Mouse (Mus musculus) midbrain, embryonic 13.5 days (tissue): Measurements from ENCODE around the gene Cox5a. TPM values are rescaled to one million over a fixed set of nuclear protein-coding genes. Genes with fewer than 3 reads are reported as not detected.
A peak's percentile ranks its signal among the peaks of the same experiment; 100 is the strongest.

ENCODE experiments used
- ATAC-seq: fragments of 200-750 bp; cut with Nextera tagmentation; 2 replicates; pipeline ENCODE4 v1.8.0; 2017; ENCODE audit warnings: mild to moderate bottlenecking, moderate TSS enrichment, moderate library complexity
- H3K27ac ChIP-seq: fragments of 300-500 bp; sonication (generic); 2 replicates; pipeline ENCODE4 v1.5.1; 2015; ENCODE audit warnings: inconsistent platforms, mild to moderate bottlenecking, moderate library complexity
- H3K27me3 ChIP-seq: fragments of 300-500 bp; sonication (generic); 2 replicates; pipeline ENCODE4 v1.6.1; 2015; ENCODE audit warnings: mild to moderate bottlenecking, inconsistent platforms
- H3K36me3 ChIP-seq: fragments of 300-500 bp; sonication (generic); 2 replicates; pipeline ENCODE4 v1.6.1; 2015; ENCODE audit warnings: mild to moderate bottlenecking, inconsistent platforms
- H3K4me1 ChIP-seq: fragments of 300-500 bp; sonication (generic); replicated peaks from 2 replicates; pipeline ENCODE4 v1.6.1; 2015; ENCODE audit warnings: inconsistent platforms
- H3K4me2 ChIP-seq: fragments of 300-500 bp; sonication (generic); replicated peaks from 2 replicates; pipeline ENCODE4 v1.6.1; 2015; ENCODE audit warnings: moderate library complexity, mild to moderate bottlenecking, inconsistent platforms
- H3K4me3 ChIP-seq: fragments of 300-500 bp; sonication (generic); replicated peaks from 2 replicates; pipeline ENCODE4 v1.5.1; 2015; ENCODE audit warnings: mild to moderate bottlenecking, inconsistent platforms
- H3K9ac ChIP-seq: fragments of 300-500 bp; sonication (generic); replicated peaks from 2 replicates; pipeline ENCODE4 v1.6.1; 2015; ENCODE audit warnings: mild to moderate bottlenecking, inconsistent platforms
- H3K9me3 ChIP-seq: fragments of 300-500 bp; sonication (generic); 2 replicates; pipeline ENCODE4 v1.6.1; 2016; ENCODE audit warnings: mild to moderate bottlenecking, inconsistent platforms
- WGBS: fragments of 180-500 bp; shearing (Covaris S2); methylation state at CpG from one replicate; pipeline ENCODE4 v1.1.7; 2015; 5-methylcytosine and 5-hydroxymethylcytosine counted together
- polyA plus RNA-seq: library from polyadenylated mRNA; unstranded; fragments of >200 nt; fragmentation: Nextera tagmentation; extraction: Ambion mirVana; gene quantifications from 2 replicates; pipeline ENCODE4 v1.2.1, GENCODE M21; 2015

The Cox5a gene
- polyA plus RNA-seq, 1 experiment from 2014 or later, result 809 TPM

DNA sequence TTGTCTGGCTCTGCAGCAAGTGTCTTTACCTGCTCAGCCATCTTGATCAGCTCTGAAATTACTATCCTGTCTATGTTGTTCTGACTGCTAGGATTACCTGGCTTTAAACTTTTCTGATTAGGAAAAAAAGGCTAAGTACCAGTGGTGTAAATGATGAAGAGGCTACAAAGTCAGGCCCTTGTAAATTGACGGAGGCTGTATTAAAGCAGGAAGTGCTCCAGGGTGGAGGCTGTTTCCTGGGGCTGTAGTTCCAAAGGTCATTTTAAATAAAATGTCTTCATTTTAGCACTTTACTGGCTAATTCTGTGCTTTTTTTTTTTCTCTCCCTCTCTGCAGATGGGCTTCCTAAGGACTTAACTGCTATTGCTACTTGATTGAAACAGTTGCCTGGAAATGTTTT lies 10.9 kb downstream of the Cox5a start:
- peaks cover 10% of the 10 kb centered on the region for H3K4me1 ChIP-seq
- no peaks in the 10 kb centered on the region for H3K27me3 ChIP-seq
- WGBS, result 98% methylated on average over 1 of the region's 1 CpGs
- H3K9me3 ChIP-seq, result no peaks in the 10 kb centered on the region
- ATAC-seq, result no peak
- no peak overlapping the region for H3K27ac ChIP-seq
- H3K9ac ChIP-seq, result no peak overlapping the region
- H3K36me3 ChIP-seq, result peaks cover 50% of the 10 kb centered on the region
- no peak overlapping the region for H3K4me3 ChIP-seq
- H3K4me2 ChIP-seq, result no peak overlapping the region

DNA sequence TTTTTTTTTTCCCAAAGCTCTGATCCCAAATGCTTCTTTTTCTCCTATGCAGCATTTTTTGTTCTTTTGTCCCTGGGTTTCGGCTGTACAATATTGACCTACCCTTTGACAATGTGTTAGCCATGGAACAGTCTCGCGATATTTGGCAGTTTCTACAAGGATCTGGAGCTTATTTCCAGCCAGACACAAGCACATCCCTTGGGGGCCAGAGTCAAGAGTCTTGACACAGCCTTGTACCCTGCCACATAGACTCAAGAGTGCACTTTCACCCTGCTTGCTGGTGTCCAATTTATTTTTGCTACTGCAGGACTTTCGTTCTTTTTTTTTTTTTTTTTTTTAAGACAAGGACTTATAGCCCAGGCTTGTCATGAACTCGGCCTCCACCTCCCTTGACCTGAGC lies 15.3 kb downstream of the Cox5a start:
- Histone ChIP-seq H3K9me3 (no peaks in the 10 kb centered on the region), H3K4me3 (peak overlapping the region; percentile 72), H3K4me1 (peaks cover 21% of the 10 kb centered on the region), H3K36me3 (peaks cover 58% of the 10 kb centered on the region), H3K4me2 (peak overlapping the region; percentile 87), H3K27ac (no peak overlapping the region), H3K27me3 (no peaks in the 10 kb centered on the region), H3K9ac (no peak overlapping the region; the same call in 1 of the 2 replicates)
- no peak for ATAC-seq
- WGBS, result 90% methylated on average over 5 of the region's 5 CpGs

DNA sequence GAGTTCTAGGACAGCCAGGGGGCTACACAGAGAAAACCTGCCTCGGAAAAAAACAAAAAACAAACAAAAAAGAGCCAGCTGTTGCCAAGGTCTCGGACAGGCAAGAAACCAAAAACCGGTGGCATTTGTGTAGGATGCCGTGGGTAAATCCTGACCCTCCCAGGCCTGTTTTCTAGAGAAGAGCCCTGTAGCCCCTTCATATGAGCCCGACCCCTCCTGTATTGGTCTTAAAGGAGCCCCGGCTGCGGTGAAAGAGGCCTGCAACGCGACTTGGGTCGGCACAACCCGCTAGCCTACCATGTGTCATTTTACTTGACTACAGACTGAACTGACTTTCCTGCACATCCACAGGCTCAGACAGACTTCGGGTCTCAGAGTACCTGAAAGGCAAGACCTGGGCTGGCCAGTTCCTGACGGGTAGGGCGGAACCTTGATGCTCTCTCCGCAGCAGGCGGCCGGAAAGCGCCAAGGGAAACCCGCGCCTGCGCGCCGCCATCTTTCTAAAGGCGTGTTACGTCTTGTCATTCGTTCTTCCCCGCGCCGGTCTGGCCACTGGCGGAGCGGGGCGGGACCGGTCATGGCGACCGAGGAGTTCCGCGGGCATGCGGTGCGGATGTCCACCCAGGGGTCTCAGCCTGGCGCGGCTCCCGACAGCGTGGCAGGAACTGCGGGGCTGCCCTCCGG lies 16.1 kb downstream of the Cox5a start, which contains the start of gene Fam219b:
TSS of gene Fam219b (plus strand) at position 485 of the 684 bp plus-strand sequence.
- H3K4me3 ChIP-seq, result peak within 1 kb of the TSS; percentile 72
- H3K9ac ChIP-seq, result peak within 1 kb of the TSS; percentile 86
- H3K36me3 ChIP-seq, result peaks cover 58% of the 10 kb centered on the region
- ATAC-seq, result peak; percentile 94
- H3K4me2 ChIP-seq, result peak within 1 kb of the TSS; percentile 87
- H3K27ac ChIP-seq, result peak within 1 kb of the TSS; percentile 90
- H3K4me1 ChIP-seq, result peaks cover 21% of the 10 kb centered on the region
- no peaks in the 10 kb centered on the region for H3K27me3 ChIP-seq
- WGBS, result 1% methylated on average over 45 of the region's 45 CpGs
- no peaks in the 10 kb centered on the region for H3K9me3 ChIP-seq

DNA sequence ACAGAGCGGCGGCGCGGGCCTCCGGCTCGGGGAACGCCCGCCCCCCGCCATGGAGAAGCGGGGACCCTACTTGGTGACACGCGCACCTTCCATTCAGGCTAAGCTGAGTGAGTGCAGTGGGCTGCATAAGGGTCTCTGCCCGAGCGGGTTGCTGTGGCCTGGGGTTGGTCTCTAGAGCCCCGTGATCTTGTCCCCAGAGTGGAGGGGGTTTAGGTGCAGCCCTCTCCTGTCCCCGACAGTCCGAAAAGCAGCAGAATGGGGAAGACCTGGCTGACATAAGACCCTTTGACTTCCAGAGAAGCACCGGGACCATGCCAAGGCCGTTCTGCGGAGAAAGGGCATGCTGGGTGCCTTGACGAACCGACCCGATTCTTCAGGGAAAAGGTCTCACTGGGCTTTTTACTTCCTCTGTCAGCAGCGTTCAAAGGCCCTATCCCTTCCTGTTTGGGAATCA lies 16.7 kb downstream of the Cox5a start:
- peak; percentile 84 for ATAC-seq
- peaks cover 21% of the 10 kb centered on the region for H3K4me1 ChIP-seq
- H3K9me3 ChIP-seq, result no peaks in the 10 kb centered on the region
- H3K4me2 ChIP-seq, result peak overlapping the region; percentile 87
- WGBS, result under 1% methylated on average over 24 of the region's 24 CpGs
- H3K27me3 ChIP-seq, result no peaks in the 10 kb centered on the region
- H3K9ac ChIP-seq, result peak overlapping the region; percentile 86
- H3K4me3 ChIP-seq, result peak overlapping the region; percentile 72
- H3K36me3 ChIP-seq, result peaks cover 58% of the 10 kb centered on the region
- peak overlapping the region; percentile 90 for H3K27ac ChIP-seq

DNA sequence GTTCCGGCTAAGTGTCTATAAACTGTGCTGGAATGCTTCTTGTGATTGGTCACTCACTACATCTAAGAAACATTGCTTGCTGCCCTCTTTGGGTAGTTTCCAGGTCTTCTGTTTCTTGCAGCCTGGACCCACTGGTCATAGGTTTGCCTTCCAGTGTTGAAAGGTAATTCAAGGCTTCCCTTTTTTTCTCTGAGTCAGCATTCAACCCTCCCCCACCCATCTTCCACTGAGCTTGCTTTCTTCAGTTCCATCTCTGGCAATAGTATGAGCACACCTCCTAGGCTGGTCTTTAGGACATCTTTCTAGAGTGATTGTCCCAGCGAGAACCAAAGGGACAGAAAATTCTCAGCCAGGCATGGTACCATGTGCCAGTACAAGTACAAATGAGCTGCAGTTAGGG lies 18.5 kb downstream of the Cox5a start:
- H3K4me2 ChIP-seq, result no peak overlapping the region
- no peaks in the 10 kb centered on the region for H3K27me3 ChIP-seq
- peaks cover 21% of the 10 kb centered on the region for H3K4me1 ChIP-seq
- ATAC-seq, result no peak
- WGBS, result 94% methylated on average over 2 of the region's 2 CpGs
- no peak overlapping the region for H3K27ac ChIP-seq
- no peak overlapping the region for H3K4me3 ChIP-seq
- H3K36me3 ChIP-seq, result peaks cover 59% of the 10 kb centered on the region
- H3K9ac ChIP-seq, result no peak overlapping the region
- no peaks in the 10 kb centered on the region for H3K9me3 ChIP-seq

DNA sequence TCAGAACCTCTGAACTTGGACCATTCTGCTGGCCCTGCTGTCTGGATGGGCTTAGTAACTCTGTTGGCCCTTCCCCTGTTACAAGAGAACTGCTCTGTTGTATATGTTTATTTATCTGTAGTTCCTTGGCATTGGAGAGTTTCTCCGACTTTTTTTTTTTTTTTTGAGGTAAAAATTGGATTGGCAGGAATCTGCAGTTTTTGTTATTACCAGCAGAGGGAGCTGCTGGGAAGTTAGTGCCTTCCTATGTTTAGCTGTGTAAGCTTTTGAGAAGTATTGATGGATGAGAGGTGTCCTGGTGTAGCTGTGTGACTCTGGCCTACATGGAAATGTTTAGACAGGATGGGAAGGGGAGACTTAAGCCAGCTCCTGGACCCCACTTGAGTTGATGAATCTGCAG lies 20.2 kb downstream of the Cox5a start:
- WGBS, result 12% methylated on average over 1 of the region's 1 CpGs
- H3K4me1 ChIP-seq, result peaks cover 21% of the 10 kb centered on the region
- no peak overlapping the region for H3K9ac ChIP-seq
- ATAC-seq, result no peak
- no peaks in the 10 kb centered on the region for H3K9me3 ChIP-seq
- no peak overlapping the region for H3K27ac ChIP-seq
- H3K27me3 ChIP-seq, result no peaks in the 10 kb centered on the region
- no peak overlapping the region for H3K4me2 ChIP-seq
- H3K4me3 ChIP-seq, result no peak overlapping the region
- H3K36me3 ChIP-seq, result peaks cover 73% of the 10 kb centered on the region

DNA sequence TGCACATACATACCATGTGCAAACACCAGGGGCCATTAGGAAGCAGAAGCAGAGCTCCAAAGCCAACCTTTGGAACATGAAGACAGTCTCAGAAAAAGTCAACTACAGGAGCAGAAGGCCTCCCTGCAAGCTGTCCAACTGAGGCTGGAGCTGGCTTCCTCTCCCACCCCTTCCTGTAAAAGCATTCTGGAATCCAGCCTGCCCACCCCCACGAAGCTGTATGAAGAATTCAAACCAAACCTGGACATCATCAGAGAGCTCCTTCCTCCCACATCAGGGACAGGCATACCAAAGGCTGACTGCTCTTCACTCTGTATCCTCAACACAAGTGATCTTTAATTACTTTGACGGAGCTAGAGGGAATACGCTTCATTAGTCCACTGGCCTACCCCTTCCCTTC lies 22.9 kb downstream of the Cox5a start:
- 79% methylated on average over 3 of the region's 3 CpGs for WGBS
- ATAC-seq, result no peak

DNA sequence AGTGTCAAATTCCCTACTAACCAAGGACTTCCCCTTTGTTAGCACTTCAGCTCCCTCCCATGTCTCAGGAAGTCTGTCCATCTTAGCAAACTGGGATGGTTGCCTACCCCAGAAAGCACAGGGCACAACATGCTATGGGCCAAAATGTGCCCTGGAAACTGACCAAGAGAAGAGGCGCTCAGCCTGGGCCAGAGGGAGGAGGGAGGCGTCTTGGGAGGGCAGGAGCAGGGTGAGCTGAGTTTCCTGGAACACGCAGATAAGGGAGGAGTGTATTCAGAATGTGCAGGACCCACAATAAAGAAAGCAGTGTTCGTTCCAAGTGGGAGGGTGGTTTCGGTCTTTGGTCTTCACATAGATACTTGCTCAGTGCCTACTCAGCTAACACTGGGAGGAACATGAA lies 26.2 kb downstream of the Cox5a start:
- H3K9ac ChIP-seq, result no peak overlapping the region
- no peak overlapping the region for H3K4me2 ChIP-seq
- H3K9me3 ChIP-seq, result no peaks in the 10 kb centered on the region
- peaks cover 18% of the 10 kb centered on the region for H3K4me1 ChIP-seq
- H3K4me3 ChIP-seq, result no peak overlapping the region
- H3K36me3 ChIP-seq, result peaks cover 85% of the 10 kb centered on the region
- no peak for ATAC-seq
- no peaks in the 10 kb centered on the region for H3K27me3 ChIP-seq
- no peak overlapping the region for H3K27ac ChIP-seq
- 93% methylated on average over 5 of the region's 5 CpGs for WGBS

More for the DNA sequence above, 22.9 kb downstream of the Cox5a start:
- no peak overlapping the region for H3K4me3 ChIP-seq
- H3K9ac ChIP-seq, result no peak overlapping the region
- peaks cover 96% of the 10 kb centered on the region for H3K36me3 ChIP-seq
- no peak overlapping the region for H3K27ac ChIP-seq
- no peaks in the 10 kb centered on the region for H3K27me3 ChIP-seq
- peaks cover 9% of the 10 kb centered on the region for H3K4me1 ChIP-seq
- no peaks in the 10 kb centered on the region for H3K9me3 ChIP-seq
- no peak overlapping the region for H3K4me2 ChIP-seq

DNA sequence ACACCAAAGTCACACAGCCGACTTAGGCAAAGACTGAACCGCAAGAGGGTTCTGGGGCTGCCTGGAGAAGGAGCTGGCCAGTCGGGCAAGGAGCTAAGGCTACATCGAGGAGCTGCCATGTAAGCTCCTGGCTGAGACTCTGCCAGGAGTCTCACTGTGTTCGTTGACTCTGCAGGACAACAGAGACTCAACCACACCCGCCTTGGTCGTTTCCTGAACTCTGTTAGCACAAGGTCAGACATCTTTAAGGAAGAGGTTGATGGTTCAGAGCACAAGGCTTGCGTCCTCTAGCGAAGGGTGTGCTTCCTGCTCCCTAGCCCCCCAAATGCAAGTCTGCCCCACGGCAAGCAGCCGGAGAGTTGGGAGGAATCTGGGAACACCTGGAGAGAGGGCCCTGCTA lies 26.8 kb downstream of the Cox5a start:
- H3K36me3 ChIP-seq, result peaks cover 80% of the 10 kb centered on the region
- no peak overlapping the region for H3K27ac ChIP-seq
- H3K27me3 ChIP-seq, result no peaks in the 10 kb centered on the region
- no peak overlapping the region for H3K4me3 ChIP-seq
- WGBS, result 92% methylated on average over 11 of the region's 11 CpGs
- no peak overlapping the region for H3K4me2 ChIP-seq
- H3K4me1 ChIP-seq, result peaks cover 20% of the 10 kb centered on the region
- ATAC-seq, result no peak
- H3K9me3 ChIP-seq, result no peaks in the 10 kb centered on the region
- no peak overlapping the region for H3K9ac ChIP-seq

DNA sequence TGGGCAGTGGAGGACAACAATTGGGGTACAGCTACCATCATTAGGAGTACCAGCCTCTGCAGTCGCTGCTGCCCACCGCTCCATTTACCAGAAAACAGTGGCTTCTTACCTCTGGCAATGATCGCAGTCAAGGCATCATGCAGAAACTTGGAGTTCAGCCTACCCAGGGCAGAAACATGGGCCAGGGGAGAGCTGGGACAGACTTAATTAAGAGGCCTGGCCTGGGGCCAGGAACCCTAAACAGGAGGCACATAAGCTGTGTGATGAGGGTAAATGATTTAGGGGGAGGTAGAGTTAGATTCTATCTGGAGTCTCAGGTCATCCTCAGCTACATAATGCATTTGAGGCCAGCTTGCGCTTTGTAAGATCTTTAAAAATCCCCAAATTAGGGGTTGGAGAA lies 28.1 kb downstream of the Cox5a start:
- 95% methylated on average over 4 of the region's 4 CpGs for WGBS
- ATAC-seq, result no peak
- peaks cover 66% of the 10 kb centered on the region for H3K36me3 ChIP-seq
- H3K4me1 ChIP-seq, result peaks cover 22% of the 10 kb centered on the region
- H3K4me2 ChIP-seq, result no peak overlapping the region
- H3K27ac ChIP-seq, result no peak overlapping the region
- H3K9ac ChIP-seq, result peak overlapping the region; percentile 5; the same call in 1 of the 2 replicates
- H3K27me3 ChIP-seq, result no peaks in the 10 kb centered on the region
- no peaks in the 10 kb centered on the region for H3K9me3 ChIP-seq
- no peak overlapping the region for H3K4me3 ChIP-seq

DNA sequence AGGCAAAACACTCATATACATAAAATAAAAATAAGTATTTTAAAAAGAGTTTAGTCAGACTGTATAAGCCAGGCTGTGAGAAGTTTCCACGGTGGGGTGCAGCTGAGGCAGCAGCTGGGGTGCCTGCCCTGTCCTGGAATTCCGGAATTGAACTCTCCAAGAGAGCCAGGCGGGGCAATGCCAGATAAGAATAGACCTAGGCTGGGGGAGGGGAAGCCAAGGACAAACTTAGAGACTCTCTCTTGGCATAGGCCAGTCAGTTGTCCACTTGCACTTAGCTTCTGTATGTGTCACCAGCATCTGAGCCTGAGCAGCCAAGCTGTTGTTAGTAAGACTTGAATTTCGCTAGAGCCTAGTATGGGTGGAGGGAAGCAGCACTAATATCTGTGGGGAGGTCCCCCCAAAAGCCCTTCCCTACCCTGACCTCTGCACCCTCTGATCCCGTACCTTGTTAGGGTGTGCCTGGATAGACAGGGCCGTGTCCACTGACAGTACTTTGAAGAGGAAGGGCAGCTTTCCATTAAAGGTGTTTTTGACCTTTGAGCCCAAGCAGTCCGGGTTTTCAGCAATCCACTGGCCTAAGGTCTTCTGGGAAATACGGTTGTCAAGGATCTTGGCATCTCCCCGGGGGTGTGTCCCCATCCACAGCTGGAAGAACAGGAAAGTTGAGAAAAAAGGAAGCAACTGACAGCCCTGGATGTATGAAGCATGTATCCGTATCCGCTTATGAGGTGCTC lies 29.2 kb downstream of the Cox5a start:
- H3K36me3 ChIP-seq, result peaks cover 55% of the 10 kb centered on the region
- H3K9me3 ChIP-seq, result no peaks in the 10 kb centered on the region
- 91% methylated on average over 11 of the region's 11 CpGs for WGBS
- H3K27ac ChIP-seq, result no peak overlapping the region
- H3K27me3 ChIP-seq, result no peaks in the 10 kb centered on the region
- H3K4me3 ChIP-seq, result no peak overlapping the region
- no peak overlapping the region for H3K4me2 ChIP-seq
- H3K4me1 ChIP-seq, result peaks cover 27% of the 10 kb centered on the region
- ATAC-seq, result no peak
- no peak overlapping the region for H3K9ac ChIP-seq

DNA sequence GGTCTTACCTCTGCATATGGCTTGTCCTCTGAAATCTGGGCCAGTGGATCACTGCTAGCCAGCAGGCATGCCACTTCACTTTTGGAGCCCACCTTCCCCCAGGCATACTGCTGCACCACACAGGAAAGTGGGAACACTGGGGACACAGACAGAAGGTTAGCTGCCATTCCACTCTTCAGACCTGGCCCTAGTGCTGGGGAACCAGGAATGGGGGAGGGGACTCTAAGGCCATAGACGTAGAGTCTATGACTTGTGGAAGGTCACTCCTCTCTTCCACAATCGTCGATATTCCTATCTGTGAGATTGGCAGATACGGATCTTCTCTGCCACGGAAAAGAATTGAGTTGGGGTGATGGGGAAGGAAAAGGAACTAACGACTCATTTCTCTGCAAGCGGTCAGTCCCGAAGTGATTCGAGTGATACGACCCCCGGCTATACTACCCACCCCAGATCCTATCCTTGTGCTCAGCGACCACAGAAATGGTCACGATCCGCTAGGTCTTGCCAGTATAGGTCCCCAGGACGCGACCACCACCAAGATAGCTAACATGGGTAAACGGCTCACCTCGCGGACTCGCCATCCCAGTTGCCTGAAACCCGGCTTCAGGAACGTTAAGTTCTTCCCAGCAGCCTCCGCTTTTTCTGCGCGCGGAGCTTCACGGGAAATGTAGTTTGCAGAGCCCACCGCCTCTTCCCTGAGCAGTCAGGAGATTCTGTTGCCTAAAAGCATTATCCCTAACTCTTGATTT lies 31.2 kb downstream of the Cox5a start, which contains the start of gene Mpi:
TSS of gene Mpi (minus strand) at position 625 of the 749 bp plus-strand sequence.
- peak; percentile 79 for ATAC-seq
- no peak within 1 kb of the TSS for H3K27ac ChIP-seq
- 1% methylated on average over 28 of the region's 28 CpGs for WGBS

More for the DNA sequence above, 31.2 kb downstream of the Cox5a start, which contains the start of gene Mpi:
- H3K4me3 ChIP-seq, result peak within 1 kb of the TSS; percentile 65
- H3K4me1 ChIP-seq, result peaks cover 27% of the 10 kb centered on the region
- H3K4me2 ChIP-seq, result peak within 1 kb of the TSS; percentile 90
- no peaks in the 10 kb centered on the region for H3K27me3 ChIP-seq
- H3K36me3 ChIP-seq, result peaks cover 35% of the 10 kb centered on the region
- no peaks in the 10 kb centered on the region for H3K9me3 ChIP-seq
- peak within 1 kb of the TSS; percentile 81 for H3K9ac ChIP-seq
